Mouse (Mus musculus) stomach, postnatal 0 days (tissue): ENCODE data around the gene Echdc1. TPM values are rescaled to one million over a fixed set of nuclear protein-coding genes. Genes with fewer than 3 reads are reported as not detected.

Source experiments
- ATAC-seq: fragments of 200-750 bp; cut with Nextera tagmentation; 2 replicates; pipeline ENCODE4 v1.8.0; 2017; ENCODE audit not compliant: low FRiP score, low TSS enrichment
- DNase-seq: peaks from one replicate; pipeline ENCODE4 v3.0.0-alpha.2; 2016; ENCODE audit warnings: low spot score
- H3K27ac ChIP-seq: fragments of 300-500 bp; sonication (generic); replicated peaks from 2 replicates; pipeline ENCODE4 v1.5.1; 2014; ENCODE audit warnings: mild to moderate bottlenecking, control low read depth
- H3K27me3 ChIP-seq: fragments of 300-500 bp; sonication (generic); 2 replicates; pipeline ENCODE4 v1.6.1; 2014; ENCODE audit warnings: low read length; ENCODE audit not compliant: control insufficient read depth, insufficient read depth
- H3K36me3 ChIP-seq: fragments of 300-500 bp; sonication (generic); 2 replicates; pipeline ENCODE4 v1.6.1; 2014; ENCODE audit warnings: low read length, mixed read lengths; ENCODE audit not compliant: control insufficient read depth, insufficient read depth
- H3K4me1 ChIP-seq: fragments of 300-500 bp; sonication (generic); replicated peaks from 2 replicates; pipeline ENCODE4 v1.6.1; 2014; ENCODE audit warnings: antibody characterized with exemption; ENCODE audit not compliant: control insufficient read depth, insufficient read depth
- H3K4me2 ChIP-seq: fragments of 300-500 bp; sonication (generic); replicated peaks from 2 replicates; pipeline ENCODE4 v1.6.1; 2014; ENCODE audit warnings: low read depth, mild to moderate bottlenecking, control low read depth, moderate library complexity
- H3K4me3 ChIP-seq: fragments of 300-500 bp; sonication (generic); 2 replicates; pipeline ENCODE4 v1.5.1; 2014; ENCODE audit warnings: low read depth, low read length, control low read depth
- H3K9ac ChIP-seq: fragments of 300-500 bp; sonication (generic); 2 replicates; pipeline ENCODE4 v1.6.1; 2014; ENCODE audit warnings: mild to moderate bottlenecking, low read length, control low read depth, mixed read lengths
- H3K9me3 ChIP-seq: fragments of 300-500 bp; sonication (generic); 2 replicates; pipeline ENCODE4 v1.6.1; 2016; ENCODE audit warnings: low read length; ENCODE audit not compliant: control insufficient read depth
- CTCF ChIP-seq: IDR thresholded peaks from 2 replicates; pipeline ENCODE4 v1.5.1; 2016; ENCODE audit warnings: antibody characterized with exemption, low read depth, mild to moderate bottlenecking, moderate library complexity
- EP300 ChIP-seq: optimal IDR thresholded peaks from 2 replicates; pipeline ENCODE3; 2016; ENCODE audit warnings: antibody characterized with exemption
- WGBS: fragments of 180-500 bp; shearing (Covaris S2); extraction: QIAGEN DNeasy Blood & Tissue Kit; methylation state at CpG from one replicate; pipeline ENCODE4 v1.1.7; 2014; 5-methylcytosine and 5-hydroxymethylcytosine counted together
- polyA plus RNA-seq: library from polyadenylated mRNA; unstranded; fragments of >200 nt; fragmentation: Nextera tagmentation; extraction: Ambion mirVana; gene quantifications from 2 replicates; pipeline ENCODE4 v1.2.1, GENCODE M21; 2015

Gene Echdc1
- polyA plus RNA-seq, 1 experiment from 2014 or later, result 29.4 TPM

- Histone ChIP-seq H3K4me1 (no peaks in the 10 kb centered on the region), H3K4me3 (no peak overlapping the region), H3K4me2 (no peak overlapping the region), H3K27me3 (no peaks in the 10 kb centered on the region), H3K9ac (no peak overlapping the region), H3K9me3 (no peaks in the 10 kb centered on the region), H3K36me3 (no peaks in the 10 kb centered on the region), H3K27ac (no peak overlapping the region)
- WGBS, result 75% methylated on average over 2 of the region's 2 CpGs
- DNase-seq (no peak), ATAC-seq (no peak)
- TF ChIP-seq EP300 (no peak), CTCF (no peak)
Observed at GRCm38 (mm10) chr10:29324817-29325216, 11.9 kb downstream of the Echdc1 start.

- no peak overlapping the region for H3K27ac ChIP-seq
- H3K36me3 ChIP-seq, result no peaks in the 10 kb centered on the region; the same call in 1 of the 2 replicates
- 35% methylated on average over 4 of the region's 4 CpGs for WGBS
- H3K9me3 ChIP-seq, result no peaks in the 10 kb centered on the region
- ATAC-seq (peak; percentile 40; the same call in 1 of the 2 replicates), DNase-seq (peak; percentile 27)
- H3K27me3 ChIP-seq, result no peaks in the 10 kb centered on the region
- H3K4me2 ChIP-seq, result no peak overlapping the region
- no peak overlapping the region for H3K4me3 ChIP-seq
- H3K9ac ChIP-seq, result no peak overlapping the region
- H3K4me1 ChIP-seq, result no peaks in the 10 kb centered on the region
- TF ChIP-seq EP300 (no peak), CTCF (no peak)
Observed at GRCm38 (mm10) chr10:29333836-29334235, 20.9 kb downstream of the Echdc1 start.

- 0 out of 2 replicates have a peak, but pooled peaks cover 2% of the 10 kb centered on the region for H3K4me1 ChIP-seq
- WGBS, result 54% methylated on average over 4 of the region's 4 CpGs
Observed at GRCm38 (mm10) chr10:29338355-29339056, 25.5 kb downstream of the Echdc1 start.

GRCm38 (mm10) chr10:29344232-29344631 lies 31.3 kb downstream of the Echdc1 start:
- H3K4me3 ChIP-seq, result no peak overlapping the region
- 83% methylated on average over 4 of the region's 4 CpGs for WGBS
- no peak overlapping the region for H3K4me2 ChIP-seq
- 0 out of 2 replicates have a peak, but pooled peaks cover 2% of the 10 kb centered on the region for H3K4me1 ChIP-seq
- H3K9me3 ChIP-seq, result no peaks in the 10 kb centered on the region
- no peak overlapping the region for H3K27ac ChIP-seq
- peaks cover 11% of the 10 kb centered on the region for H3K36me3 ChIP-seq
- DNase-seq (no peak), ATAC-seq (no peak)
- no peak for TF ChIP-seq CTCF
- no peak for TF ChIP-seq EP300
- no peaks in the 10 kb centered on the region for H3K27me3 ChIP-seq
- H3K9ac ChIP-seq, result no peak overlapping the region

More at GRCm38 (mm10) chr10:29338355-29339056, 25.5 kb downstream of the Echdc1 start:
- no peak for ATAC-seq
- H3K4me3 ChIP-seq, result no peak overlapping the region
- H3K36me3 ChIP-seq, result no peaks in the 10 kb centered on the region; the same call in 1 of the 2 replicates
- H3K9me3 ChIP-seq, result no peaks in the 10 kb centered on the region
- H3K9ac ChIP-seq, result no peak overlapping the region
- H3K27ac ChIP-seq, result no peak overlapping the region
- H3K27me3 ChIP-seq, result no peaks in the 10 kb centered on the region
- TF ChIP-seq CTCF (peak; percentile 84), EP300 (no peak)
- peak; percentile 78 for DNase-seq
- no peak overlapping the region for H3K4me2 ChIP-seq

- WGBS, result 95% methylated on average over 7 of the region's 7 CpGs
- Histone ChIP-seq H3K36me3 (peaks cover 11% of the 10 kb centered on the region), H3K4me3 (no peak overlapping the region), H3K4me2 (no peak overlapping the region), H3K9ac (no peak overlapping the region), H3K4me1 (no peaks in the 10 kb centered on the region), H3K27me3 (no peaks in the 10 kb centered on the region), H3K9me3 (no peaks in the 10 kb centered on the region), H3K27ac (no peak overlapping the region)
- TF ChIP-seq CTCF (no peak), EP300 (no peak)
- DNase-seq (no peak), ATAC-seq (no peak)
Observed at GRCm38 (mm10) chr10:29346638-29347037, 33.7 kb downstream of the Echdc1 start.

- 99% methylated on average over 2 of the region's 2 CpGs for WGBS
Observed at GRCm38 (mm10) chr10:29351420-29351819, 38.5 kb downstream of the Echdc1 start.

More at GRCm38 (mm10) chr10:29351420-29351819, 38.5 kb downstream of the Echdc1 start:
- no peak for ATAC-seq
- Histone ChIP-seq H3K4me3 (no peak overlapping the region), H3K4me2 (no peak overlapping the region), H3K9ac (no peak overlapping the region), H3K27ac (no peak overlapping the region), H3K4me1 (no peaks in the 10 kb centered on the region), H3K9me3 (no peaks in the 10 kb centered on the region), H3K36me3 (peaks cover 9% of the 10 kb centered on the region), H3K27me3 (no peaks in the 10 kb centered on the region)
- DNase-seq, result no peak
- TF ChIP-seq EP300 (no peak), CTCF (no peak)
